Mouse (Mus musculus) cortical plate, adult 2 months (tissue): ENCODE data around the gene Cdh12.

ENCODE experiments used
- CTCF ChIP-seq: fragments of 200-500 bp; IDR thresholded peaks from 2 replicates; pipeline ENCODE4 v1.5.1; 2011; ENCODE audit warnings: mild to moderate bottlenecking, control low read depth, low read length; ENCODE audit not compliant: insufficient read depth; ENCODE audit errors: extremely low read depth
- POLR2A ChIP-seq: fragments of 200-500 bp; IDR thresholded peaks from 2 replicates; pipeline ENCODE4 v1.6.1; 2011; ENCODE audit warnings: mild to moderate bottlenecking, low read length, control low read depth; ENCODE audit not compliant: insufficient read depth; ENCODE audit errors: extremely low read depth

- TF ChIP-seq CTCF = no peak
- no peak for TF ChIP-seq POLR2A
Observed at GRCm38 (mm10) chr15:20876993-20877392, 427.9 kb downstream of the Cdh12 start.
